Mouse (Mus musculus): Measurements from ENCODE around the gene Fam98a. TPM values are rescaled to one million over a fixed set of nuclear protein-coding genes. Genes with fewer than 3 reads are reported as not detected.

Gene Fam98a
- polyA plus RNA-seq, 1 experiment = 94.7 TPM

GRCm38 (mm10) chr17:75506097-75506675 lies 45.6 kb downstream of the Fam98a start:
- Histone ChIP-seq H3K4me3 (ENCODE audit: insufficient read depth, low read length) (no peak overlapping the region), H3K27ac (ENCODE audit: insufficient read depth, low read length) (no peak overlapping the region), H3K4me1 (ENCODE audit: control insufficient read depth, insufficient read depth, low read length) (no peaks in the 10 kb centered on the region; the same call in 1 of the 2 replicates)
- TF ChIP-seq POLR2A (IDR thresholded peaks at IDR 0.05; ENCODE audit: low read depth, low read length) = no peak
- TF ChIP-seq CTCF (IDR thresholded peaks at IDR 0.05; ENCODE audit: borderline replicate concordance, insufficient read depth, low read length) = no peak

DNA sequence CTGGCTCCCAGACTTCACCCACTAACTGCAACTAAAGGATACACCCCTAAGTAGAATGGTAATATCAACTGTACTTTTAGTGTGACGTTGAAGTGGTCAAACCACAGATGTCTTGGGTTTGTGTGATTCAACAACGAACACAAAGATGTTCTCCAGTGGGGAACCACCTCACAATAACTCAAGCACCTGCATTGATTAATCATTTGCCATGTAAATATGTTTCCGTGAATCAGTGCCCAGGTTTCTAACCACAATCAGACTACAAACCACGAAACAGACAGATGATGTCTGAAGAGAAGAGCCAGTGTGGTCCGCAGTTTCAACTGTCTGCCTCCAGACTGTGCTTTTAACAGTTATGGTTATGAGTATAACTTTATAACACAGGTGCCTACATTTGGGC lies 46.7 kb downstream of the Fam98a start:
- Histone ChIP-seq H3K4me1 (ENCODE audit: control insufficient read depth, insufficient read depth, low read length) (no peaks in the 10 kb centered on the region; the same call in 1 of the 2 replicates), H3K27ac (ENCODE audit: insufficient read depth, low read length) (no peak overlapping the region), H3K4me3 (ENCODE audit: insufficient read depth, low read length) (no peak overlapping the region)
- TF ChIP-seq POLR2A (IDR thresholded peaks at IDR 0.05; ENCODE audit: low read depth, low read length) (no peak), CTCF (IDR thresholded peaks at IDR 0.05; ENCODE audit: borderline replicate concordance, insufficient read depth, low read length) (no peak)

GRCm38 (mm10) chr17:75503031-75503430 lies 48.7 kb downstream of the Fam98a start:
- H3K4me3 ChIP-seq (ENCODE audit: insufficient read depth, low read length) = no peak overlapping the region
- no peaks in the 10 kb centered on the region; the same call in 1 of the 2 replicates for H3K4me1 ChIP-seq (ENCODE audit: control insufficient read depth, insufficient read depth, low read length)
- TF ChIP-seq POLR2A (IDR thresholded peaks at IDR 0.05; ENCODE audit: low read depth, low read length) (no peak), CTCF (IDR thresholded peaks at IDR 0.05; ENCODE audit: borderline replicate concordance, insufficient read depth, low read length) (no peak)
- no peak overlapping the region for H3K27ac ChIP-seq (ENCODE audit: insufficient read depth, low read length)

DNA sequence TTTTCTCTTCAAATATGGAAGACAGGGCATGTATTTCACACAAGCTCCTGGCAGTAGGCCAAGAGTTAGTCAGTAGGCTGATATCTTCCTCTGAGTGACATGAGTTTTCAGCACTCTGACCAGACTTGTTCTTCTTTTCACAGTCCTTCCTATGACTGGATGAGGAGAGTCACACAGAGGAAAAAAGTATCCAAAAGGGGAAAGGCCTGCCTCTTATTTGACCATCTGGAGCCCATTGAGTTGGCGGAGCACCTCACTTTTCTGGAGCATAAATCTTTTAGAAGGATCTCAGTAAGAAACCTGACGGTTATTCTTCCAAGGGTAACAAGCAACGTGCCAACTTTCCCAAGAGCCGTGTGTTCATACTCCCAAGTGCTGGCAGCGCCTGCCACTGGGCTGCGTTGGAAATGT lies 53.5 kb downstream of the Fam98a start:
- no peak overlapping the region for H3K27ac ChIP-seq (ENCODE audit: insufficient read depth, low read length)
- no peak overlapping the region for H3K4me3 ChIP-seq (ENCODE audit: insufficient read depth, low read length)
- TF ChIP-seq CTCF (IDR thresholded peaks at IDR 0.05; ENCODE audit: borderline replicate concordance, insufficient read depth, low read length) = no peak
- TF ChIP-seq POLR2A (IDR thresholded peaks at IDR 0.05; ENCODE audit: low read depth, low read length) = no peak
- H3K4me1 ChIP-seq (ENCODE audit: control insufficient read depth, insufficient read depth, low read length) = no peaks in the 10 kb centered on the region

- TF ChIP-seq POLR2A (IDR thresholded peaks at IDR 0.05; ENCODE audit: low read depth, low read length) (no peak), CTCF (IDR thresholded peaks at IDR 0.05; ENCODE audit: borderline replicate concordance, insufficient read depth, low read length) (no peak)
- Histone ChIP-seq H3K4me1 (ENCODE audit: control insufficient read depth, insufficient read depth, low read length) (no peaks in the 10 kb centered on the region), H3K4me3 (ENCODE audit: insufficient read depth, low read length) (no peak overlapping the region), H3K27ac (ENCODE audit: insufficient read depth, low read length) (no peak overlapping the region)
Measured at GRCm38 (mm10) chr17:75495213-75495612, 56.5 kb downstream of the Fam98a start.

Other genes starting within 250 kb of the Fam98a start
- gene Rasgrp3, start 116.0 kb downstream of the Fam98a start, polyA plus RNA-seq (2011; ENCODE audit: insufficient read length, low read depth, missing spikeins) = 3.6 and 7.5 TPM in 2 replicates